Mouse (Mus musculus): Measurements from ENCODE around the gene 1190007I07Rik.

DNA sequence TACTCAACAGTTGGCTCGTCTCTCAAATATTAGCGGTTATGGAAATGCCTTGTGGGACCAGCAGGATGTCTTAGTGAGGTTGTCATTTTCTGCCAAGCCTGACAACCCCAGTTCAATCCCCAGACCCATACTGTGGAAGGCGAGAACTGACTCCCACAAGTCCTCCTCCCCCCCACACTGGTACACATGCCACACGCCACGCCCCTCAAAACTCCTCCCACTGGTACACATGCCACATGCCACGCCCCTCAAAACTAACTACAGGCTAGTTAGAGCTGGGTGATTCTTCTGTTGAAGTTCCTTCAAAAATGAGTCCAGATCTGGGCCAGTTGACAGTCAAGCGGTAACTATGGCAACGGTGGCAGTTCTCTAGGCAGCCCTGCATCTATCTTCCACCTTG, 23.1 kb upstream of the 1190007I07Rik start:
- TF ChIP-seq CTCF (IDR thresholded peaks at IDR 0.05; ENCODE audit: control insufficient read depth, insufficient read depth, insufficient replicate concordance, low read depth, low read length) (no peak), POLR2A (IDR thresholded peaks at IDR 0.05; ENCODE audit: control insufficient read depth, low read depth, low read length) (no peak)

Data from testis, adult 2 months (tissue).